Mouse (Mus musculus) liver, adult (tissue): ENCODE data around the gene Nudcd2.

Experiments
- GATA4 ChIP-seq: IDR thresholded peaks from 2 replicates; pipeline ENCODE4 v1.6.1; 2014; ENCODE audit warnings: mild to moderate bottlenecking, low read length; ENCODE audit not compliant: insufficient replicate concordance

The Nudcd2 gene

DNA sequence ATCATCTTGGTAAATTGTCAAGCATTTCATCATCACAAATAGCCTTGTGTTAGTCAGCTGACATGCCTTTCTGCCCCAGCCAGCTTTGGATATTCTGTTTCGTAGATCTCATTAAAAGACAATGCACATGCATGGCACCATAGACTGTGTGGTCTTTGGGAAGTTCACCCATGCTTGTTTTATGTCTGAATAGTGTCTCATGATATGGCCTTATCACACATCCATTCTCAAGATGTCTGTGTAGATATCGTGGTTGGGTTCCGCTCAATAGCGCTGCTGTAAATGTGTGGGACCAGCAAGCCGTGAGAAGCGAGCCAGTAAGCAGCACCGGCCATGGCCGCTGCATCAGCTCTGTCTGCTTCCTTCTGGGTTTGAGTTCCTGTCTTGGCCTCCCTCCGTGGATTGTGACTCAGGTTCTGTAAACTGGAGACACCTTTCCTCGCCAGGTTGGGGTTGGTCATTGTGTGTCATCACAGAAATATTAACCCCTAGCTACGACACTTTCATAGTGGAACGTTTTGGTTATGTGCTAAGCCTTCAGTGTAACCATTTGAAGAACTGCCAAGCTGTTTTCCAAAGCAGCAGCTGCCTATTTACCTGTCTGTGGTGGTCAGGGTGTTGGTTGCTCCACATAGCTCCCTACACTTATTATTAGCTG is 8.3 kb downstream of the Nudcd2 start:
- TF ChIP-seq GATA4 = no peak

DNA sequence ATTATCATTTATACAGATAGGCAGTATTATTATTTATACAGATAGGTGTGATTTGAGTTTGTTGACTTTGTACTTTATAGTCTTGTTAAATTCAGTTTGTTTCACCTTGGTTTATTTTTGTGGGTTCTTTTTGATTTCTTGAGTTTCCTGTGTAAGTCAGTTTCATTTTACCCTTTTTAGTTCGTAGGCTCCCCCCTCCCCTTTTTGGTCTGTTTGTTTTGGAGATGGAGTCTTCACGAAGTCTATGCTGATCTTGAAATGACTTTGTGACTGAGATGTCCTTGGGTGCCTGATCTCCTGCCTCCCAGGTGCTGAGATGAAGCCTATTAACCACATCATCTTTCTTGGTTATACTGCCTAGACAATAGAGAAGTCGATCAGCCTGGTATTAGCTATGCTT is 10.9 kb downstream of the Nudcd2 start:
- TF ChIP-seq GATA4 = no peak

DNA sequence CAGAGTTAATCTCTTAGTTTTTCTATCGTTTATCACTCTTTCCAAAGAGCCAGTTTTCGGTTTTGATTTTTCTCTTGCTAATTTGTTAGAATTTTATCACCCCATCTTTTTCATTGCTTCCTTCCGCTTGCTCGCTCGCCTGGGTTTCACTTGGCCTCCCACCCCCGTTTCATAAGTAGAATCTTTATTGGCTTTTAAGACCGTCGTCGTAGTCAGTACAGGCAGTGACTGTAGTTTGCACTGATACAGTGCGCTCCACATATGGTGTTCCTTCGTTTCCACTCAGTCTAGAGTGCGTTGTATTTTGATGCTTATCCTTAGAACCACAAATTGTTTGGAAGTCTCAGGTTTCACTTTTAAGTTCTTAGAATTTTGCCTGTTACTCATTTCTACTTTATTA is 12.9 kb downstream of the Nudcd2 start:
- TF ChIP-seq GATA4 = no peak

DNA sequence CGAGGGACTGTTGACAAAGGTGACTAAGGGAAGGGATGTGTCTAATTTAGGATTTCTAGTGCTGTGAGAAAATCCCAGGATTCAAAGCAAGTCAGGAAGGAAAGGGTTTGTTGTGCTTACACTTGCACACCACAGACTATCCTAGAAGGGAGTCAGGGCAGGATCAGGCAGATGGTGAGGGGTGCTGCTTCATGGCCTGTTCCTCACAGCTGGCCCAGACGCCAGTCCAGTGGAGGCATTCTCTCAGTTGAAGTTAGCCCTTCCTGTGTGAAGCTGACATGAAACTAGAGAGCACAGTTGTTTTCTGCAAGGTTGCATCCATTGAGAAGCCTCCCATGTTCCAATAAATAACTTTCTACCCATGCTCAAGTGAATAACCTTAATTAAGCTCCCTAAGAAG is 14.2 kb downstream of the Nudcd2 start:
- TF ChIP-seq GATA4 = no peak

DNA sequence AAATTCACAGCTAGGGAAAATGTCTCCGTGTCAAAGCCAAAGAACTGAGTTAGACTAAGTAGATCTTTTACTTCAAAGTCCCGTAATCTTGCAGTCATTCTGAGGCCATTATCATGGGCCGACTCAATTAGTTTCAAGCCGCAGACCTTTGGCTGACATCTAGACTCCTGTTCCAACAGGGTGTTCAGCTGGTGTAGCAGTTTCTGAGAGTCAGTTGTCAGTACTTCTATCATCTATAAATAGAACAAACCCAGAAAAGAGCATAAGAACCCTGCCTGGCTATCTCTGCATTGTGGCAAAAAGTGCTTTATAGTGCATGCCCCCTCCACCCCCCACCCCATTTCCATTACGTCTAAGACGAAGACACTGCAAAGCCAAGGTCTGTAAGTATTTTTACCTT is 20.4 kb downstream of the Nudcd2 start:
- no peak for TF ChIP-seq GATA4

DNA sequence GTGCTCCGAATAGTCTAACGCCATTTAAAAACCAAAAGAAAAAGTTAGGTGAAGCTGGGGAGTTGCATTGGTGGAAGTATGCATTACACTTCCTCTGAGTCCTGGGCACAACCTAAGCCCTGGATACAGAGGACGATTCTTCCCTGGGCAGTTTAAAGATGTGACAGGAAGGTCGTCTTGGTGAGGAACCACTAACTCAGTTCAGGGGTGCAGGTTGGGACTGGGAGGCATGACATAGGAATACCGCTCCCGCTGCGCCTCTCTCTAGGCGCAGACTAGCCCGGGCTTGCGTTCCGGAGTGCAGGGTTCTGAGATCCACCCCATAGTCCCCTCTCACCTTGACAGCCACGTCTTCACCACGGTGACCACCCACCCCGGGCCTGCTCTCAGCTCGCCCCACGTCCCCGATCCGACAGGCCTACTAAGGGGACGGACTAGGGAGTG is 21.2 kb downstream of the Nudcd2 start:
- no peak for TF ChIP-seq GATA4

DNA sequence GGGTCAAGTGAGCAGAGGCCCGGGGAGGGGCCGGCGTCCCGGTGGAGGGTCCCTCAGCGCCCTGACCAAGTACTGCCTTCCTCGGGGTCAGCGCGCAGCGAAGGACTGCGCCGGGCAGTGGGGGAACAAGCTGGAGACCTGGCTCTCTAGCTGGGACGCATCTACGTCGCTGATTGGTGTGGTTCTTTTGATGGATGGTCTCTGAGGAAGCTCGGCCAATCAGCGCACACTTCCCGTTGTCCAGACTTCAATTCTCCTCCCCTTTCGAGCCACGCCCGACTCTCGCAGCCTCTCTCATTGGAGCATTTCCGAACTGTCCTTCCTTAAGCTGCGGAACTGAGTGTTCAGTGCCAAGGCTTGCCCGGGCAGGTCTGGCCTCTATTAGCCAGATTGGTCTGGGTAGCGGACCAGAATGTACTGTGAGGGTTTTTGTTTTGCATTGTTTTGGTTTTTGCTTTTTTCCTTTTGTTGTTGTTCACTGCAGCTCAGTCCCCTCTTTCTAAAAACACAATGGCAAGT is 21.7 kb downstream of the Nudcd2 start, which contains the start of gene Ccng1:
TSS of gene Ccng1 (minus strand) at position 203 of the 519 bp plus-strand sequence.
- no peak for TF ChIP-seq GATA4

DNA sequence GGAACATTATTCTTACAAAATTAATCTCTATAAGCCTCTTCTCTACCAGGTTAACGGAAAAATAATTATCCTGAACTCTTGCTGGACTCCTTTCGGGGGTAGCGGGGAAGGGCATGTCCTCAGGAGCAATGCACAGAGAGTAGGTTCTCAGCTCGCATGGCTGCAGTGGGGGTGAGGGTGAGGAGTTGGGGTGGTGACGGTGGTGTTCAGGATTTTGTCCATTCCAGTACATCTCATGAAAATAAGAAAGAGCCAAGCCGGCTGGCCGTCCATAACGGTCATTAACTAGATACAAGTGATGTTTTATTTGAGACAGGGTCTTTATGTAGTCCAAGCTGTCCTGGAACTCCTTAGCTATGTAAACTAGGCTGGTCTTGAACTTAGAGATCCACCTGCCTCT is 22.5 kb downstream of the Nudcd2 start:
- TF ChIP-seq GATA4 = no peak

DNA sequence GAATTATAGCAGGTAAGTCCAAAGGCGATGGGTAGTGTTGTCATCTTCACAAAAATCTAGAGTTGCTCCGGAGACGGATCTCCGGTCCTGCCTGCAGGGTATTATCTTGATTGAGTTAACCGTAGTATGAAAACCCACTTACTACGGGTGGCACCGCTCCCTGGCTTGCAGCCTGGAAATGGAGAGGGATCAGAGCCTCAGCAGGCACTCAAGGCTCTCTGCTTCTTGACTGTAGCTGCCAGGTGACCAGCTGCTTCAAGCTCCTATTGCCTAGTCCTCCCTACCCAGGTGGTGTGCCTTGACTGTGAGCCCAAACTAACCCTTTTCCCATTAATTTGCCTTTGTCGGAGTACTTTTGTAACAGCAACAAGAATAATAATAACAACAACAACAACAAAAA is 26.4 kb downstream of the Nudcd2 start:
- no peak for TF ChIP-seq GATA4

DNA sequence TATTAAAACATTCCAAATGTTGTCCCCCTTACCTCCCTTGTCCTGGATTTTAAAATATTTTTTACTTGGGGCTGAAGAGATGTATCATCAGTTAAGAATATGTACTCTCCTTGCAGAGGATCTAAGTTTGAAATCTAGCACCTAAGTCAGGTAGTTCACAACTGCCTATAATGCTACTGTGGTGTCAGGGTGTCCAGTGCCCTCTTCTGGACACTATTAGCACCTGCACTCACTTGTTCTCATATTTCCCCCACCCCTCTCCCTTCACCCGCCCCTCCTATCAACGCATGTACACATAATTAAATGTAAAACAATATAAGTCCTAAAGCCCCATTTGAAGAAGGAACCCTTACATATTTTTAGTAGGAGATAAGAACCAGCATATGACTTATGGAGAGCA is 29.9 kb downstream of the Nudcd2 start:
- no peak for TF ChIP-seq GATA4

DNA sequence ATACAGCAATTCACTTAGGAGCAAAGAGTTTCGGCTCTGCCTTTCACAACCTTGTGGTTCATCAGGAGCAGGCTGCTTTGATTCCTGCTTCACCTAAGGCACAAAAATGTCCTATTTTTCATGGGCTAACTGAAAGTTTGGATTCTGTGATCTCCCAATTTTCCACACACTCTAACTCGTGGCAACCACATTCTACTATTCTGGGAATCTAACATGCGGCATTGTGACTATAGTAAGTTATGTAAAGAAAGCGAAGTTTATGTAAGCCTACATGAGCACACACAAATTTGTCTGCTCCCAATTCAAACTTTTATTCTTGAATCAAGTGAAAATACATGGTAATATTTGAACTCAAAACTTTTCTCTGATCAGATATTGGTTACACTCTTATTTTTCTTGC is 31.2 kb downstream of the Nudcd2 start:
- no peak for TF ChIP-seq GATA4

DNA sequence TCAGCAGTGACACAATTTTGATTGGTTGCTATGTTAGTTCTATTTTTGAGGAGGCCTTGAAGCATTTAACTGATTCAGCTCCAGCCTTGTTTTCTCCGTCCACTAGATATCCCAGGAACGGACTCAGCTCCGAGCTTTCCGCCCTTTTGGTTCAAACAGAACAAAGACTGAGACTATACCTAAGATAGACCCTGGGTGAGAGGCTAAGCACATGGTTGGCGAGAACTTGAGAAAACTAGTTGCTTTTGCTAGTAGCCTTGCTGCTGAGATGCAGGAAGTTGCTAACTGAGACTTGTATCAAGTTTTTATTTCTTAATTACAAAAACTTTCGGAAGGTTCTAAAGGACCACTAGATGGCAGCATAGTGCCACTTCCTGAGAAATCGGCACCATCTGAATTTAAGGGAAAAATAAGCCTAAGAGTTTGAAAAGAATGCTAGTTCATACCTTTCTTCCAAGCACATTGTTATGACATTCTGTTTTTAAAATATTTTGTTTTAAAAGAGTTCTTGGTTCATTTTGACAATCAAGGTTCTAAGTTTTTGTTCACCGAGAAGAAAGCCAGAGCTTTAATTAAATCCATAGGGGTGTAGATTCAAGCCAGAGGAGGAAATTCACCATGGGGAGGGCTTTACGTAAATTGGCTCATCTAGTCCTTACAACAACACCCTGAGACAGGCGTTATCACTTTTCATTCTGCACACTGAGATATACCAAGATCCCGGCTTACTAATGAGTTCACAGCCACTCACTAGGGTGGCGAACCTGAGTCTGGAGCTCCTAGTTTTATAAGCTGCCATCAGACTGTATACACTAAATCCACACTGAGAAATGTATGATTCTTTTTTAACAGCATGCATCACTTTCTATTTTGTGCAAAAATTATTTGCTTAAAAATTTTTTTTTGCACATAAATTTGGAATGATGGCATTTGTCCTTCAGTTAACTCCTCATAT is 42.1 kb downstream of the Nudcd2 start:
- no peak for TF ChIP-seq GATA4

DNA sequence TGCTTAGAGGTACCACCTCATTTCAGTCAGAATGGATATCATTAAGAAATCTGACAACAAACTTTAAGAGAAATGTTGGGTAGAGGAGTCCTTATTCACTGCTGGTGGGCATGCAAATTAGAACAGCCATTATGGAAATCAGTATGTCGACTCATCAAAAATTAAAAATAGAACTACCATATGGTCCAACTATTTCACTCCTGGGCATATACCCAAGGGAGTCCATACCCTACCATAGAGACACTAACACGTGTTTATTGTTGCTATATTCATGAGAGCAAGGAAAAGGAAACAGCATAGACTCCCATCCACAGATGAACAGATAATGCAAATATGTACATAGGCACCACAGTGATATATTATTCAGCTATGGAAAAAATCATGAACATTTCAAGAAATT is 48.4 kb downstream of the Nudcd2 start:
- no peak for TF ChIP-seq GATA4

DNA sequence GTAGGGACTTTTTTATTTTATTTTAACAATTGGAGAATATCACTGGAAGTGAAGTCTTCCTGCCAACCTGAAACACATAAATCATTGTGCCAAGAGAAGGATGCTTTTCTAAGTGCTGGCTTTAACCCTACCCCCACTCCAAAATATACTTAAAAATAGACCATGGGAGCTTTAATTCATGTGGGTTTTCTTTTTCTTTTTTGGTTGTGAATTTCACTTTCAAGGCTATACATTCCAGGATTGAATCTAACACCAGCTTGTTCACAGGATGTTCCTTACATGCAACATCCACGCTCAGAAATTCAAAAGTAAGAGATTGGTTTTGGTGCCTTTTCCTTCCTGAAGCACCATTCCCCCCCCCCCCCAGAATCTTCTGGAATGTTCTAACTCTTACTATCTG is 49.9 kb downstream of the Nudcd2 start:
- TF ChIP-seq GATA4 = no peak

DNA sequence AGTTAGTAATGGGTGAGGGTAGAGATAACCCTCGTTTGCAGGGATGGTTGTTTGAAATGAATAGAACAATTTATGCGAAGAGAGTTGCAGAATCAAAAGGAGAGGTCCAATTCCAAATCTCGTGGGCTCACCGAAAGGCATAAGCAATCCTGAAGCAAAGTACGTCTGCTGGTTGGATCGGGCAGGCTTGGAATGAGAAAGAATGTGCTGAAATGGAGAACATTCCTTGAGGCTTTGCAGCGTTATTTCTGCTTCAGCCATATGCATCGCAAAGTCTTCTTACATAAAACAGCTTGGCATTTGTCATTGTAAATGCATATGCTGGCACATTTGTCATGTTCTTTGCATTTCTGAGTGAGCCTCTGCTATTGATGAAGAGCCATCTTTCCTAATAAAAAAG is 50.9 kb downstream of the Nudcd2 start:
- no peak for TF ChIP-seq GATA4

DNA sequence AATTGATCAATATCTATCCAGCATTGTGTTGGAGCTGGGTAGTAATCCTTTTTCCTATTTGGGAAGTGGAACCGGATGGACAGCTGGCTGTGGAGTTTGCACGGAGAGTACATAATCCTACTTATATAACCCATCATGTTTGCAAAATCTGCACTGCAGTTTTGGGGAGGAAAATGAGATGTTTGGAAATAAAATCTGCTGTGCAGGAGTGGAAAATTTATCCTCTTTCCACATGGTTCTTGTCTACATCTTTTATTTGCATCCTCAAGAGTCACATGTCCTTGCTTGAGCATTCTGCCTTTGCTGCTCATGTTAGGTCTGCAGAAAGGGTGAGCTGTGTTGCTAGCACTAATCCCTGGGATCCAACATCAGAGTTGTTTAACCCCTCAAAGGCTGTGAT is 53.4 kb downstream of the Nudcd2 start:
- TF ChIP-seq GATA4 = no peak
